Mouse (Mus musculus): Measurements from ENCODE around the gene Pla2g16. TPM values are rescaled to one million over a fixed set of nuclear protein-coding genes. Genes with fewer than 3 reads are reported as not detected.
A peak's percentile ranks its signal among the peaks of the same experiment; 100 is the strongest.

Pla2g16 gene
- polyA plus RNA-seq, 1 experiment, result 3.2 TPM

DNA sequence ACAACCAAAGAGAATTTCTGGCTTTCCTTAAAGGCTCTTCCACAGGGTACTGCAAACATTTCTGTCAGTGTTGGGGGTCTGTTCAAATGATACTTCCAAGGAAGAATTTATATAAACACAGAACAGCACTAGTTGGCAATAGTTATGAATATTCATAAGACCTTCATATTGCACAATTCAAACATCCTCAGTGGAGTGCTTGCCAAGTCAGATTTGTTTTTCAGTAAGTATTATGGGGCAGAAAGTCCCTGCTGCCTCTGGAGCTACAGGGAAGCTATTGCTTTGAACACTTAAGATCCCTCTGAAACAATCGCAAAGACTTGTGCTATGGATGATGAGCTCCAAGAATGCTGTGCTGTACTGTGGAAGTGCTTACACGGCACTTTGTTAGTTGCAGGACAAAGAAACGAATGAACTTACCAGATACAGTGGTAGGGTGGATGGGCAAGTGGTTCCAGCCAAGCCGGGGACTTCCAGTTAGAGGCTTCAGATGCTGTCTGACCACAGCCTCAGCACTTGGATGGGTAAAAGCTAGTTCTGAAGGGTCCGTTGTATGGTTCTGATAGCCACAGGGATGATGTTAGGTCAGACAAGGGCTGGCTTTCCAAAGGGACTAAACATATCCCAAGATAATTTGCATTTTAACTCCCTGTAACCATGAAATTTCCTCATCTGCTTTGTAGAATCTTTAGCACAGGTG is 59.1 kb downstream of the Pla2g16 start:
- TF ChIP-seq POLR2A (IDR thresholded peaks at IDR 0.05; ENCODE audit: borderline replicate concordance, extremely low read depth, insufficient read depth, insufficient read length, poor library complexity, severe bottlenecking) (no peak), CTCF (IDR thresholded peaks at IDR 0.05; ENCODE audit: borderline replicate concordance, extremely low read depth, insufficient read depth, insufficient read length) (no peak)
- DNase-seq (ENCODE audit: low read depth), result no peak

DNA sequence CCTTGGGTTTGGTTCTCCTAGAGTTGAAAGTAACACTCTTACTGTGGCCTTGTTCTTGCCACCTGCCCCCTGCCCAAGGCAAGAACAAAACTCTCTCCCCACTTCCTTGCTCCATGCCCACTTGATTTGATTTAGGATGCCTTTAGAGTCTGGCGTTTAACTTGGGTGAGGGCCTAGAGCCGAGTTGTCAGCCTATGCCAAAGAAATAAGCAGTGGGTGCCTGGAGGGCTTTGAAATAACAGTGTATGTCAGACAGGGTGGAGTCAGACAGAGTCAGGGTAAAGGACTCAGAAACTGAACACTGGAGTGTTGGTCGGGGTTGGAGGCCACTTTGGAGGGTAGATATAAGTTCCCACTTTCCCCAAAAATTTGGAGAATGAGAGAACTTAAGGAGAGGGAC is 59.8 kb downstream of the Pla2g16 start:
- no peak for DNase-seq (ENCODE audit: low read depth)
- TF ChIP-seq POLR2A (IDR thresholded peaks at IDR 0.05; ENCODE audit: borderline replicate concordance, extremely low read depth, insufficient read depth, insufficient read length, poor library complexity, severe bottlenecking) (no peak), CTCF (IDR thresholded peaks at IDR 0.05; ENCODE audit: borderline replicate concordance, extremely low read depth, insufficient read depth, insufficient read length) (no peak)

DNA sequence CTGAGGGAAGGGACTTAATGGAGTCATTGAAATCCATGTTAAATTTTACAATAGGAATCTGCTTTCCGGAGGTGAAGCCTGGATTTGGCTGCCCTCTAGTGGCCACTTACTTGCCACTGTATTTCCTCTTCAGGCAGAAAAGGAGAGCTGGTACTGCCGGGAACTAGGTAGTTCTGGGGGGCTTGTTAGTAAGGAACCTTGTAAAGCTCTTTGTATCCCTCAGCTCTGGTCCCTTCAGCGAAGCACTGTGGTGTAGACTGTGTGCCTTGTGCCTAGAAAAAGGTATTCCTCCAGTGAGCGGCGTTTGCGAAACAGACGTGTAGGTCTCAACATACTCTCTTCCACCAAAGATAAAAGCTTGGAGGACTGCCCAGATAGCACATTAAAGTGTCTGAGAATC is 60.4 kb downstream of the Pla2g16 start:
- TF ChIP-seq CTCF (IDR thresholded peaks at IDR 0.05; ENCODE audit: borderline replicate concordance, extremely low read depth, insufficient read depth, insufficient read length), result peak; percentile 88
- TF ChIP-seq POLR2A (IDR thresholded peaks at IDR 0.05; ENCODE audit: borderline replicate concordance, extremely low read depth, insufficient read depth, insufficient read length, poor library complexity, severe bottlenecking), result no peak
- peak; percentile 89 for DNase-seq (ENCODE audit: low read depth)

DNA sequence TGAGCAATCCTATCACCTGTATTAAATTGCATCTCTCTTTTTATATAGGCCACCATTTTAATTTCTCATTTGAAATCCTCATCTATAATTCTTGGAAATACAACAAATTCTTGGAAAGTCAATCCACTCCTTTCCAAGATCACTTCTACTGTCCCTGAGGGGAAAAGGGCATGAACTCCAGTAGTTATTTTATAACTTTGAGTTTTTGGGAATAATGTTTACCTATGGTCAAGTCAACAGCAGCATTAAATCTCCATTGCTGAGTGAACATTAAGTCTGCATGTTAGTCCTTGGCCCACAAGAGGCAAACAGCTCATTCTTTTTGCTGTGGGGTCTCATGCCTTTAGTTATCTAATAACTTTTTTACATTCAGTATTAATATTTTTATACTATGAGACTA is 75.8 kb downstream of the Pla2g16 start:
- TF ChIP-seq POLR2A (IDR thresholded peaks at IDR 0.05; ENCODE audit: borderline replicate concordance, extremely low read depth, insufficient read depth, insufficient read length, poor library complexity, severe bottlenecking), result no peak
- no peak for TF ChIP-seq CTCF (IDR thresholded peaks at IDR 0.05; ENCODE audit: borderline replicate concordance, extremely low read depth, insufficient read depth, insufficient read length)

DNA sequence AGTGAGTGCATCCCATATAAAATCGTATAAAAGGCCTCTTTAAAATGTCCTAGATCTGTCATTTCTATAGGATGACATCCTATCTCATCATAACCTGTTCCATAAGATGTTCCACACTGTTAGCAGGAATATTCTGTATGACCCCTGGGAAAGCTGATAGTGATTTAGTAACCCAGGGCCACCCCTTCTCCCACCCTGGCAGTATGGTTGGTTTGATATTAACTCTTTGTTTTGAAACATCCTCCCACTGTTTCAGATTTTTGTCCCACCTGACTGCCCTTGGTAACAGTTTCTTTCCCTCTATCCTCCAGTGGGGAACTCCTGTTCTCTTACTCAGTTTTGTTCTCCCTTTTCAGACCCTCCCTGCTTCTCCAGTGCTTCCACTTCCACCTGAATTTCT is 76.5 kb downstream of the Pla2g16 start:
- TF ChIP-seq POLR2A (IDR thresholded peaks at IDR 0.05; ENCODE audit: borderline replicate concordance, extremely low read depth, insufficient read depth, insufficient read length, poor library complexity, severe bottlenecking), result no peak
- TF ChIP-seq CTCF (IDR thresholded peaks at IDR 0.05; ENCODE audit: borderline replicate concordance, extremely low read depth, insufficient read depth, insufficient read length), result no peak

More for the DNA sequence above, 75.8 kb downstream of the Pla2g16 start:
- DNase-seq (ENCODE audit: low read depth), result no peak

More for the DNA sequence above, 76.5 kb downstream of the Pla2g16 start:
- DNase-seq (ENCODE audit: low read depth), result no peak

Other genes with a start within 250 kb of the Pla2g16 start
- gene Mark2, start 215.6 kb upstream of the Pla2g16 start, polyA plus RNA-seq (2012; rRNA removed), result 70.4 and 98.0 TPM in 2 replicates
- gene Spindoc, start 174.5 kb upstream of the Pla2g16 start, polyA plus RNA-seq (2012; rRNA removed), result 48.2 and 49.2 TPM in 2 replicates
- gene 2700081O15Rik, start 139.8 kb upstream of the Pla2g16 start, polyA plus RNA-seq (2012; rRNA removed), result 162 and 167 TPM in 2 replicates
- gene Rtn3, start 74.2 kb upstream of the Pla2g16 start, polyA plus RNA-seq (2012; rRNA removed), result 436 and 508 TPM in 2 replicates
- gene Atl3, start 63.4 kb upstream of the Pla2g16 start, polyA plus RNA-seq (2012; rRNA removed), result 13.3 and 16.6 TPM in 2 replicates
- 0.68 and 0.72 TPM in 2 replicates for gene Lgals12, start 49.7 kb downstream of the Pla2g16 start, polyA plus RNA-seq (2012; rRNA removed)
- 0.15 TPM in 1 of 2 replicates, not detected in the other for gene Hrasls5, start 55.1 kb downstream of the Pla2g16 start, polyA plus RNA-seq (2012; rRNA removed)
- 0.14 and 0.22 TPM in 2 replicates for gene Slc22a19, start 153.9 kb downstream of the Pla2g16 start, polyA plus RNA-seq (2012; rRNA removed)
- not detected in 2 replicates for gene Slc22a26, start 245.2 kb downstream of the Pla2g16 start, polyA plus RNA-seq (2012; rRNA removed)